In the genomic region with DNA sequence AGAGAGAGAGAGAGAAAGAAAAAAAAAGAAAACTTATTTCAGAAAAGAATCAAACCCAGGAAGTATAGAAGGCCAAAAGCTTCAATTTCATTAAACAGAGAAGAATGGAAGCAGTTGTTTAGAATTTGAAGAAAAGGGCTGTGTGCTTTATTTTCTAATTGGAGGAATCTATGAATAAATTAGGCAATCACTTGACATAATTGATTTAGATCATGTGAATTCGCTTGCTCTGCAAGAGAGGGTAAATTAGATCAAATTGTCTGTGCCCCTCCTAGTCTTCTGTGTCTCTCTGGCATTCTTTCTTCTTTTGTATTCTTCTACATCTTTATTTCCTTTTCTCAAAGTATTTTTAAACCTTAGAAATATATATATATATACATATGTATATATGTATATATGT, we compare ENCODE assay signal across 18 mouse cellular contexts.
"Had no signal": no experiment of that assay in that cellular context is flagged by ENCODE, and none has a peak within 500 bp of the region (broad histone marks: within the 10 kb centered on the region; RNA-seq: fewer than 3 reads in every experiment).

No protein-coding gene starts in this region.

- ATAC-seq: liver, postnatal 0 days; lung, postnatal 0 days; midbrain, embryonic 13.5 days; midbrain, embryonic 15.5 days had no signal

- H3K27ac ChIP-seq: lung, embryonic 15.5 days; macrophage; midbrain, embryonic 13.5 days; midbrain, embryonic 15.5 days; neural tube, embryonic 12.5 days; stomach, embryonic 15.5 days; stomach, postnatal 0 days had no signal

- H3K4me1 ChIP-seq: lung, embryonic 15.5 days; megakaryocyte, embryonic 14.5 days; midbrain, embryonic 13.5 days; midbrain, embryonic 15.5 days; neural tube, embryonic 12.5 days; stomach, embryonic 15.5 days had no signal

- H3K36me3 ChIP-seq: lung, embryonic 15.5 days; midbrain, embryonic 13.5 days; midbrain, embryonic 15.5 days; neural tube, embryonic 12.5 days; stomach, embryonic 15.5 days had no signal

- H3K9me3 ChIP-seq: lung, embryonic 15.5 days; megakaryocyte, embryonic 14.5 days; midbrain, embryonic 13.5 days; midbrain, embryonic 15.5 days; neural tube, embryonic 12.5 days; stomach, embryonic 15.5 days had no signal

- H3K27me3 ChIP-seq: lung, embryonic 15.5 days; megakaryocyte, embryonic 14.5 days; midbrain, embryonic 13.5 days; midbrain, embryonic 15.5 days; neural tube, embryonic 12.5 days; stomach, embryonic 15.5 days had no signal

- H3K4me3 ChIP-seq: lung, embryonic 15.5 days; megakaryocyte, embryonic 14.5 days; midbrain, embryonic 13.5 days; midbrain, embryonic 15.5 days; neural tube, embryonic 12.5 days; stomach, embryonic 15.5 days had no signal

- H3K9ac ChIP-seq: liver, postnatal 0 days; lung, embryonic 15.5 days; midbrain, embryonic 13.5 days; midbrain, embryonic 15.5 days; neural tube, embryonic 12.5 days; stomach, embryonic 15.5 days had no signal

- DNase-seq: liver, postnatal 0 days; lung, adult 2 months; lung, postnatal 14 days; lung, postnatal 36 days; right cerebral cortex, postnatal 14 days; thymus, adult 2 months; thymus, postnatal 25 days; thymus, postnatal 4 days had no signal

- H3K4me2 ChIP-seq: lung, embryonic 15.5 days; midbrain, embryonic 11.5 days; midbrain, embryonic 13.5 days; midbrain, embryonic 15.5 days; neural tube, embryonic 12.5 days; stomach, embryonic 15.5 days had no signal
